Mouse (Mus musculus) adrenal gland, adult 10 weeks (tissue): ENCODE results near the gene Lce1b. TPM values are rescaled to one million over a fixed set of nuclear protein-coding genes. Genes with fewer than 3 reads are reported as not detected.

ENCODE experiments used
- polyA plus RNA-seq: library from polyadenylated mRNA; stranded (reverse); fragments of 350-450 nt; fragmentation: Illumina TruSeq; extraction: RNeasy Lipid Tissue Mini Kit (QIAGEN cat#74804); gene quantifications from one replicate; pipeline ENCODE4 v1.2.3, GENCODE M21; 2014; ENCODE audit warnings: low read depth, low replicate concordance

Lce1b gene
- not detected for polyA plus RNA-seq

GRCm38 (mm10) chr3:92656826-92657225, at the start of gene Lce1b:
TSS of gene Lce1b (minus strand) at chr3:92656926.

GRCm38 (mm10) chr3:92687110-92687509, 30.4 kb upstream of the Lce1b start, which contains the start of gene Lce1d:
TSS of gene Lce1d (minus strand) at chr3:92687210.

GRCm38 (mm10) chr3:92678947-92679346, 22.2 kb upstream of the Lce1b start, which contains the start of gene Lce1c:
TSS of gene Lce1c (plus strand) at chr3:92679247.

GRCm38 (mm10) chr3:92670215-92670614, 13.5 kb upstream of the Lce1b start, which contains the start of gene Lce1a2:
TSS of gene Lce1a2 (minus strand) at chr3:92670315.

GRCm38 (mm10) chr3:92648207-92648606, 8.5 kb downstream of the Lce1b start, which contains the start of gene Lce1a1:
TSS of gene Lce1a1 (minus strand) at chr3:92648307.

GRCm38 (mm10) chr3:92621560-92621959, 35.2 kb downstream of the Lce1b start, which contains the start of gene Lce6a:
TSS of gene Lce6a (minus strand) at chr3:92621660.

GRCm38 (mm10) chr3:92607392-92607791, 49.3 kb downstream of the Lce1b start, which contains the start of gene 2210017I01Rik:
TSS of gene 2210017I01Rik (minus strand) at chr3:92607492.

Other genes starting within 250 kb of the Lce1b start
- gene Sprr2i, start 248.9 kb downstream of the Lce1b start, polyA plus RNA-seq: not detected
- not detected for gene Sprr2j-ps, start 238.8 kb downstream of the Lce1b start, polyA plus RNA-seq
- 10.1 TPM for gene Gm9774, start 227.5 kb downstream of the Lce1b start, polyA plus RNA-seq
- not detected for gene Sprr2k, start 224.3 kb downstream of the Lce1b start, polyA plus RNA-seq
- not detected for gene Sprr1b, start 218.1 kb downstream of the Lce1b start, polyA plus RNA-seq
- gene Sprr3, start 198.2 kb downstream of the Lce1b start, polyA plus RNA-seq: not detected
- not detected for gene Sprr1a, start 171.0 kb downstream of the Lce1b start, polyA plus RNA-seq
- not detected for gene Sprr4, start 156.4 kb downstream of the Lce1b start, polyA plus RNA-seq
- not detected for gene 2310046K23Rik, start 122.4 kb downstream of the Lce1b start, polyA plus RNA-seq
- not detected for gene Ivl, start 83.2 kb downstream of the Lce1b start, polyA plus RNA-seq
- gene Smcp, start 67.9 kb downstream of the Lce1b start, polyA plus RNA-seq: not detected
- not detected for gene 2210017I01Rik, start 49.4 kb downstream of the Lce1b start, polyA plus RNA-seq
- not detected for gene Lce6a, start 35.3 kb downstream of the Lce1b start, polyA plus RNA-seq
- gene Lce1a1, start 8.6 kb downstream of the Lce1b start, polyA plus RNA-seq: not detected
- not detected for gene Lce1a2, start 13.4 kb upstream of the Lce1b start, polyA plus RNA-seq
- gene Lce1c, start 22.3 kb upstream of the Lce1b start, polyA plus RNA-seq: not detected
- not detected for gene Lce1d, start 30.3 kb upstream of the Lce1b start, polyA plus RNA-seq
- not detected for gene Lce1e, start 52.1 kb upstream of the Lce1b start, polyA plus RNA-seq
- gene Lce1f, start 63.4 kb upstream of the Lce1b start, polyA plus RNA-seq: not detected
- not detected for gene Gm38119, start 82.2 kb upstream of the Lce1b start, polyA plus RNA-seq
- gene Lce1g, start 95.4 kb upstream of the Lce1b start, polyA plus RNA-seq: not detected
- not detected for gene Lce1h, start 108.1 kb upstream of the Lce1b start, polyA plus RNA-seq
- gene Lce1i, start 122.0 kb upstream of the Lce1b start, polyA plus RNA-seq: not detected
- not detected for gene Lce1j, start 133.6 kb upstream of the Lce1b start, polyA plus RNA-seq
- gene Lce1k, start 151.0 kb upstream of the Lce1b start, polyA plus RNA-seq: not detected
- gene Kprp, start 170.3 kb upstream of the Lce1b start, polyA plus RNA-seq: not detected
- not detected for gene Lce1l, start 194.4 kb upstream of the Lce1b start, polyA plus RNA-seq
- gene 2310050C09Rik, start 213.3 kb upstream of the Lce1b start, polyA plus RNA-seq: not detected